Mouse (Mus musculus): ENCODE data around the gene Ssbp2.

The Ssbp2 gene

GRCm38 (mm10) chr13:91636814-91637213 lies 176.7 kb downstream of the Ssbp2 start:
- peak; percentile 89 for DNase-seq

GRCm38 (mm10) chr13:91638836-91639235 lies 178.8 kb downstream of the Ssbp2 start:
- no peak for DNase-seq

- no peak for DNase-seq
Observed at GRCm38 (mm10) chr13:91640219-91640618, 180.1 kb downstream of the Ssbp2 start.

- peak; percentile 20 for DNase-seq
Observed at GRCm38 (mm10) chr13:91648240-91648639, 188.2 kb downstream of the Ssbp2 start.

DNA sequence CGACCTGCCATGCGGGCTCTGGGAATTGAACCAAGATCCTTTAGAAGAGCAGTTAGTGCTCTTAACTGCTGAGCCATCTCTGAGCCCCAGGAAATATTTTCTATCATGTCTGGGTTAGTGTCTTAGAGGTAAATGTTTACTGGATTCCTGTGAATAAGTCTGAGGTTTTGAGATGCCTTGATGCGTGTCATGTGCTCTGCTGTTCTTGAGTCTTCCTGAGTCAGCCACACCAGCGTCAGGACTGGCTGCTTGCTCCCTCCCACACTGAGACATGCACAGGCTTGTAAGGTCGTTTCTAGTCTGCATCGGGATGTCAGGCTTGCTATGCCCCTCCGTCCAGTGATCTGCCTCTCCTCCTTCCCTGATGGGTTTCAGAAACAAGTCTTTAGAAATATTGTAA lies 189.8 kb downstream of the Ssbp2 start:
- no peak for DNase-seq

GRCm38 (mm10) chr13:91661068-91661795 lies 201.1 kb downstream of the Ssbp2 start:
- DNase-seq, result no peak

DNA sequence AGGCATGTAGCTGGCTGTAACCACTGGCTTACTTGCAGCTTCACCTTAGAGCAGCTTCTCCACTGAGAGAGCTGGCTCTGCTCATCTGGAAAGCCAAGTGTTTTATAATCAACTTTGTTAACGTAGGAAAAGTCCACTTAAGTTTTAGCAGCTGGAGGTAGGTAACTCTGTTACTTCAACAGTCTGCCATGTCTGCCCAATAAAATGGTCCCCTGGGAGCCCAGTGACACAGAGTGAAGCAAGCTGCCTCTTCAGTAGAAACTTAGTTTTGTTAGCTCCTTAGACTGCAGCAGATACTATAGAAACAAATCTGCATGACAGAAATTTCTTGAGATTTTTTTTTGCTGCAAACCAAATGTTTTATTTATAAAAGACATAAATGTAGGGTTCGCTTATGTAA lies 202.7 kb downstream of the Ssbp2 start:
- no peak for DNase-seq

DNA sequence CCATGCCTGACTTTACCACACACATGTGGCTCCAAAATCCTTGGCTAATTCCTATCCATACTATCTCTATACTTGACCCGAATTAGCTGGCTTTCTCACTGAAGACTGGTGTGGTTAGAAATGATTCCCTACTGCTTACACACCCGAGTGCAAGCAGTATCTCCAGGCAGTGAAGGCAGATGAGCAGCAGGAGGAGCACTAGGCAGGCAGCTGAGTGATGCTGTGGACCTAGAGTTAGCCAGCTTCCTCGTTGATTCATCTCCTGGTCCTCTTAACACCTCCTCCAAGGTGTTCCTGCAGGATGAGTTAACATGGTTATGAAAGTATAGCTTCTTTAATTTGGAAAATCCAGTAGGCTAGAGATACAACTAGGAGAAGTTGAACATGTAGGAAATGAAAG lies 213.2 kb downstream of the Ssbp2 start:
- DNase-seq, result no peak

DNA sequence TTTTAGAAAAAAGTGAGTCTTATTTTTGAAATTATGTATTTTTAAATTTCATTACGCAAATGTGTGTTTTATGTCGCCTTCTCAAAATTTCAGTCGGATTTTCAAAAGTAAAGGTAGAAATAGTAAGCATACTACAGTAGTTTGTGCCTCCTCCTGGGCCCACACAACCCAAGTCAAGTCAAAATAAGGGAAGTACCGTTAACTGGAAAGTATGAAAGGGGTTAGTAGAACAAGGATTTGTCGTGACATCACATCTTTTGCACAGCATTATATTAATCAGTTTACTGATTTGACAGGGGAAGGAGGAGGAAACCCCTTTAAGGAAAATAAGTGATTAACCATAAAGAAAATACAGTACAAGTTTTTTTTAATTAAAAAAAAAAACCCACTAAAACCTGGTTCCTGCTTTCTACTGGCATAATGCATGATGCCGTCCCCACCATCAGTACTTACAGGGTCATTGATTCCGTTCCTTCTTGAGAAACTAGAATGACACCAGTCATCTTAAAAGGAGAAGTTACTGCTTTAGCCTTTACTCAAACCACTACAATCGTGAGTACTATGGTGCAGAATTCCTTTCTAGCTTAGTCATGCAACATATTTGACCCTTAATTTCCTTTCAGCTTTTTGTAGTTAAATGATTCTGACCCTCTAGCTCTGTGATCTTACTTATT lies 220.8 kb downstream of the Ssbp2 start:
- DNase-seq, result no peak

DNA sequence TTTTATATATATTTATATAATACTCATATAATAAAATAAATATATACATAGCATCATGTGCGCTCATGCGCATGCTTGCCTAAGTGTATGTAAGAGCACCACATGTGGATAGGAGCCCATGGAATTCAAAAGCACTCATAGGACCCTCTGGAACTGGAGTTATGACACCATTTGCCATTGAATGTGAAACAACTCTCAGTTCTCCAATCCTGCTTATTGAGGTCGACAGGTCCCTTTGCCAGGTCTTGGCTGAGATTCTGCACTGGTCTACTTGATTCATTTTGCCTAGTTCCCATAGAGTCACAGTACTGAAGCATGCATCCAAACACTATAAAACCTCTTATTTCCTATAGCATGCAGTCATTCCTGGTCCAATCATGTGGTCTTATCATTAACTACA lies 221.4 kb downstream of the Ssbp2 start:
- DNase-seq, result no peak

GRCm38 (mm10) chr13:91690118-91690517 lies 230.0 kb downstream of the Ssbp2 start:
- DNase-seq, result no peak

DNA sequence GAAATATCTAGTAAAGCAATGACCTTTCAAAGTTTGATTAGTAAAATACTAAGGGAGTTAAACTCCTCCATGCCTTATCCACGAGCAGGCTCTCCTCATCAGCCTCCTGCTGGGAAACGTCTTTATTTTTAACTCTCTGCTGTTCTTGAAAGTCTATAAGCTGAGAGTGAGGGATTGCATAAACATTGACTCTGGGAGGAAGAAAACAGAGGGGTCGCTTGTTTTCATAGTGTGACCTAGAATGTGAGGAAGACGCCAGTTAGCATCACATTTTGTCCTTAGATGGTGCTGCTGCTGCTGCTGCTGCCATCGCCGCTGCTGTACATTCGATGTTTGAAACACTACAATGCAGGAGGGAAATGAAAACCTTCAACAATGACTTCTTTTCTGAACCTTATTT lies 233.5 kb downstream of the Ssbp2 start:
- DNase-seq, result no peak

GRCm38 (mm10) chr13:91695406-91695805 lies 235.3 kb downstream of the Ssbp2 start:
- DNase-seq, result no peak

DNA sequence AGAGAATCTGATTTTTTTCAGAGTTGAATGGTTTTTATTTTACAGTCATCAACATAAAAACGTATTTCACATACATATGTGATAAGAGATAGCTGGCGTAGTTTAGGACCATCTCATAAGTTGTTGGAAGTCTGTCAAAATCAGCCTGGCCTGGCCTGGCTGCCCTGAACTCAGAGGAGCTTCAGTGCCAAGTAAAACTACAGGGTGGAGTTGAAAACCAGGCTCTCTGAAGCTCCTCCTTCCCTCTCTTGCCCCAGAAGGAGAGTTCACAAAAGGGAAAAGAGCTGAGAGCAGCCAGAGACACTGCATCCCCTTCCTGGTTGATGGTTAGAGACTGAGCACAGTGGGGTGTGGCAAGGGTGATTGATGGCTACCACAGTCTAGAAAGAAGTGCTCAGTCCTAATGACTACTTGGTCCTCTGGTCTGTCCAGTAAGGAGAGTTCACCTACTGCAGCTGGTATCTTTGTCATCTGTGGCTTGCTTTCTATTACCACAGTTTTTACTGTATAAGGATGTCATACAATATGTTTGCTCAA lies 236.1 kb downstream of the Ssbp2 start:
- peak; percentile 3 for DNase-seq

DNA sequence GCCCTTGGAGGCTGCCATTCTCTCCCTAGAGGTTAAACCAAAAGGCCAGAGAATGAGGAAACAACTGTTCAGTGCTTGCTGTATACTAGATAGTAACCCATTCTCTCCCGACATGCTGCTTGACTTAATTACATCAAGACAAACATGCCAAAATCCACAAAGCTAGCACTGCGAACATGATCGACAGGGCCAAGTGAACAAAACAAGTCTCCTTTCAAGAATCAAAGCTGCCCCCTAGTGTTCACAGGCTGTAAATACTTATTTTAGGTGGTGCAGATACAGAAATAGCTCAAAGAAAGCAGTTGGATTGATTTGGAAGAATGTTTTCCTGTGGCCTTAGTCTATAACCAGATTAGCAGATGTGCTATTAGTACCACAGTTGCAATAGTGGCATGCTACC lies 236.9 kb downstream of the Ssbp2 start:
- DNase-seq, result peak; percentile 40

GRCm38 (mm10) chr13:91702337-91702736 lies 242.3 kb downstream of the Ssbp2 start:
- no peak for DNase-seq

DNA sequence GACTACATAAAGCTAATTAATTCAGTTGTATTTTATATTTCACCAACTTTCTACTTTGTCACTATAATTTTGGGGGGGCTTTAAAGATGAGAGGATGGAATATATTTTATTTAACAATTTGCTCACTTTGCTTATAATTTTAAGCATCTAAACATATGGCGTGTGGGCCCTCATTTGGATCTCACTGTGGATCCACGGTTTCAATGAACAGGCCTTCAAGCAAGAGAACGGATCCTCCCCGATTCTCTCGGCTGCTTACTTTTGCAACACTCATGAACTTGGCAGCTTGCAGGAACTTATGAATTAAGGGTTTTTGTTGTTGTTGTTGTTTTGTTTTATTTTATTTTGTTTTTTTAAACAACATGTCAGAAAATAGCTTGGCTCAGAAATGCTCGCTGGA lies 259.4 kb downstream of the Ssbp2 start:
- DNase-seq, result no peak

DNA sequence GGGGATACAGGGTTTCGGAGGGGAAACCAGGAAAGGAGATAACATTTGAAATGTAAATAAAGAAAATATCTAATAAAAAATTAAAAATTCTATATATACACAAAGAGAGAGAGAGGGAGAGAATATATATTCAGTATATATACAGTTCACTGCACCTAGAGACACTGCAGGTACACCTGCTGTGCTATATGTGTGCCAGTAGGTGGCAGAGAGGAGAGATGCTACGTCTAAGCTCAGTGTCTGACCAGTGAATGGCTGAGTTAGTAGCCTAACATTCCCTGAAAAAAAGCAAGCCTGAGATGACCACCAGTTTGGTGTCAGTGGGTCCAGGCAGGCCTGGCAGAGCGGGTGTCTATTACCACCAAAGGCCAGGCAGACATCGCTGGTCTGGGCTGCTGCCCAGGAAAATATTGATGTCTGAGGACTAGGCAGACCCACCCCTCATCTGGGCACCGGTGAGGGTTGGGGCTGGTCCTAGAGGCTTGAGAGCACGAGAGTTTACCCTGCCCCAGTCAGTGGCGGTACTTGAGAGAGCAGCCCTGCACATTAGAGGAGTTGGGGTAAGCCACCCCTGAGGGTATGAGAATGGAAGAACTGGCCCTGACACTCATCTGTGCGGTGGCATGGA lies 263.1 kb downstream of the Ssbp2 start:
- DNase-seq, result no peak

DNA sequence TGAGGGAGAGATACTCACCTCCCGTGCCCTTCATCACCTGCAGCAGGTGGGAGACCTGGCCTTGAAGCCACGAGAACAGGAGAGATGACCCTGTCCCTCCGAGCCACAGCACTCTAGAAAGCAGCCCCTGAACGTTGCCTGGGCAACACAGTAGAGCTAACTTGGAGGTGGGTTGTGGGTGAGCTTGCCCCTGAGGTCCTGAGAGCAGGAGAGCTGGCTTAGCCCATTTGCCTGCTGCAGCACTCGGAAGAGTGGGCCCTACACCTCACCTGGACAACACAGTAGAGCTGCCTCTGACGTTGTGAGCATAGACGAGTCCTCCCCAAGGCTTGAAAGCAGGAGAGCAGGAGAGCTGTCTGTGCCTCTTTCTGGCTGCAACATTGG lies 263.6 kb downstream of the Ssbp2 start:
- DNase-seq, result no peak

GRCm38 (mm10) chr13:91724211-91724610 lies 264.1 kb downstream of the Ssbp2 start:
- DNase-seq, result no peak

GRCm38 (mm10) chr13:91725130-91725529 lies 265.0 kb downstream of the Ssbp2 start:
- no peak for DNase-seq

- no peak for DNase-seq
Observed at GRCm38 (mm10) chr13:91727899-91728298, 267.8 kb downstream of the Ssbp2 start.

GRCm38 (mm10) chr13:91737191-91737590 lies 277.1 kb downstream of the Ssbp2 start:
- DNase-seq, result no peak

DNA sequence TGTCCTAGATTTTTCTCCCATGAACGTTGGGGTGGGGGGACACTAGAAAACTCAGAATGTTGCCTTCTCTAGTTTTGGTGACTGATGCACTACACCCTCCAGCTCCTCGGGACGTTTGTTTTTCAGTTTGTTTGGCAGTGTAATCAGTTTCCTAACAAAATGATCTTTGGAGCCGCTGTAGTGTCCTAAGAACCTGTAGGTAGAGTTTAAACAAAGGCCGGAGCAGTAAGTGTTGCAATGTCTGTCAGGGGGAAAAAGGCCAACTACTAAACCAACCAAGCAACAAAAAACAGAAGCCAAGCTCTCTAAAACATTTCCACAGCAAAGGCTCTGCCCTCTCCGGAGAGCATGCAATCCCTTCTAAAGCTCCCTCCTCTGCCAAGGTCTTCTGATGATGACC lies 280.8 kb downstream of the Ssbp2 start:
- DNase-seq, result no peak

Measured in lung, postnatal 14 days (tissue).